ENCODE assay signal across 20 mouse cellular contexts in the genomic region with DNA sequence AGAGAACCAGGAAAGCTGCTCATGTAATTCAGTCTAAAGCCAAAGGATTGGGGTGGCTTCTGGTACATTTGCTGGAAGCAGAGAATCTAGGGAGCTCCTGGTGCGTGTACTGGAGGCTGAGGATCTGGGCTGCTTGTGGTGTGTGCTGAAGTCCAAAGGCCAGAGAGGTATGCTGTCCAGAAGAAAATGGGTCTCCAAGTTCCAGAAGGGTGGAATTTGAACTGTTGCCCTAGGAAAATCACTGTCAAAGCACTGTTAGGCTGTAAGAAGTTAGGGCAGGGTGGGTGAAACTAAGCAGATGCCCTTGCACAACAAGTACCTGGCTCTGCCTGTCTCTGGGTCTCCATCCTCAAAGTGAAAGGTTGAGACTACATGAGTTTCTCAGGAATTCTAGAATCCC.
DNase-seq lines count a peak whose midpoint lies in the region; ATAC-seq and TF ChIP-seq lines count a peak whose summit lies in the region.
"Had no signal": no experiment of that assay in that cellular context is flagged by ENCODE, and none has a peak within 500 bp of the region (broad histone marks: within the 10 kb centered on the region; RNA-seq: fewer than 3 reads in every experiment).

No protein-coding gene starts in this region.

- 80% methylated on average over 1 of the region's 1 CpGs for WGBS in forebrain, embryonic 11.5 days
- 93% methylated on average over 1 of the region's 1 CpGs for WGBS in forebrain, postnatal 0 days
- WGBS in kidney, embryonic 14.5 days, result 92% methylated on average over 1 of the region's 1 CpGs
- 50% methylated on average over 1 of the region's 1 CpGs for WGBS in liver, adult 2 months
- WGBS in liver, embryonic 12.5 days (ENCODE audit: insufficient replicate concordance), result 67% methylated on average over 1 of the region's 1 CpGs

- H3K4me2 ChIP-seq in forebrain, embryonic 11.5 days (ENCODE audit: low read depth, low read length, severe bottlenecking), result no peak overlapping the region
- no peak overlapping the region for H3K4me2 ChIP-seq in forebrain, postnatal 0 days (ENCODE audit: low read depth)
- H3K4me2 ChIP-seq in kidney, embryonic 14.5 days (replicated peaks; ENCODE audit: low read depth, low read length), result no peak overlapping the region
- no peak overlapping the region for H3K4me2 ChIP-seq in liver, embryonic 12.5 days
- H3K4me2 ChIP-seq: heart, embryonic 13.5 days had no signal

- H3K4me3 ChIP-seq in forebrain, embryonic 11.5 days (ENCODE audit: low read depth, low read length), result no peak overlapping the region
- no peak overlapping the region for H3K4me3 ChIP-seq in forebrain, postnatal 0 days (ENCODE audit: low read depth, low read length)
- H3K4me3 ChIP-seq in kidney, embryonic 14.5 days (ENCODE audit: low read length), result no peak overlapping the region
- H3K4me3 ChIP-seq in liver, adult 2 months (ENCODE audit: insufficient read depth, low read depth, low read length), result no peak overlapping the region
- H3K4me3 ChIP-seq in liver, embryonic 12.5 days, result no peak overlapping the region
- H3K4me3 ChIP-seq in layer of hippocampus, adult 2 months, result no peak overlapping the region
- H3K4me3 ChIP-seq: embryonic facial prominence, embryonic 10.5 days; heart, embryonic 13.5 days had no signal

- no peak for TF ChIP-seq POLR2A in liver, adult 2 months (IDR thresholded peaks at IDR 0.05; ENCODE audit: extremely low read depth, insufficient read depth, low read length)

- H3K36me3 ChIP-seq in forebrain, embryonic 11.5 days (ENCODE audit: control insufficient read depth, insufficient read depth, low read length), result no peaks in the 10 kb centered on the region
- H3K36me3 ChIP-seq in forebrain, postnatal 0 days (ENCODE audit: insufficient read depth), result no peaks in the 10 kb centered on the region
- H3K36me3 ChIP-seq in kidney, embryonic 14.5 days (ENCODE audit: control insufficient read depth, insufficient read depth, low read length), result no peaks in the 10 kb centered on the region
- no peaks in the 10 kb centered on the region for H3K36me3 ChIP-seq in liver, adult 2 months (ENCODE audit: control insufficient read depth, insufficient read depth, low read length)
- H3K36me3 ChIP-seq in liver, embryonic 12.5 days, result no peaks in the 10 kb centered on the region
- H3K36me3 ChIP-seq: embryonic facial prominence, embryonic 10.5 days; G1E; heart, embryonic 13.5 days had no signal

- H3K4me1 ChIP-seq in forebrain, embryonic 11.5 days (replicated peaks; ENCODE audit: control insufficient read depth, insufficient read depth, low read length), result no peaks in the 10 kb centered on the region
- 0 out of 2 replicates have a peak, but pooled peaks cover 4% of the 10 kb centered on the region for H3K4me1 ChIP-seq in forebrain, postnatal 0 days (ENCODE audit: insufficient read depth)
- peaks cover 7% of the 10 kb centered on the region; the same call in 1 of the 2 replicates for H3K4me1 ChIP-seq in kidney, embryonic 14.5 days (ENCODE audit: control insufficient read depth, insufficient read depth, low read length)
- no peaks in the 10 kb centered on the region for H3K4me1 ChIP-seq in liver, adult 2 months (ENCODE audit: control insufficient read depth, insufficient read depth, low read length)
- H3K4me1 ChIP-seq in liver, embryonic 12.5 days, result peaks cover 22% of the 10 kb centered on the region; the same call in 1 of the 2 replicates

- peak; percentile 8 for DNase-seq in forebrain, embryonic 11.5 days (ENCODE audit: low spot score)
- DNase-seq in forebrain, postnatal 0 days, result no peak
- peak; percentile 63 to 73 for DNase-seq in kidney, adult 8-10 months
- DNase-seq in liver, adult 2 months (ENCODE audit: extremely low read depth, low read depth, low spot score), result peak; percentile 18
- no peak for DNase-seq in layer of hippocampus, adult 2 months (ENCODE audit: low spot score in 2 of 2)
- DNase-seq: adrenal gland, adult 8-10 months; adrenal gland, postnatal 36 days; B cell, adult 2 months; cerebellum, adult 2 months; cerebellum, postnatal 10 days; gastrocnemius, postnatal 36 days; heart, adult 11 months; heart, postnatal 4 days had no signal

- H3K9ac ChIP-seq in forebrain, embryonic 11.5 days (ENCODE audit: low read length), result no peak overlapping the region
- H3K9ac ChIP-seq in forebrain, postnatal 0 days, result no peak overlapping the region
- H3K9ac ChIP-seq in kidney, embryonic 14.5 days (ENCODE audit: low read depth, low read length), result no peak overlapping the region
- no peak overlapping the region for H3K9ac ChIP-seq in liver, adult 2 months (ENCODE audit: low read depth, low read length)
- no peak overlapping the region for H3K9ac ChIP-seq in liver, embryonic 12.5 days
- H3K9ac ChIP-seq: heart, embryonic 13.5 days had no signal

- no peaks in the 10 kb centered on the region for H3K79me2 ChIP-seq in liver, adult 2 months (ENCODE audit: control insufficient read depth, insufficient read depth, low read length)

- H3K27me3 ChIP-seq in forebrain, embryonic 11.5 days (ENCODE audit: control insufficient read depth, insufficient read depth, low read length), result no peaks in the 10 kb centered on the region
- H3K27me3 ChIP-seq in forebrain, postnatal 0 days (ENCODE audit: insufficient read depth, low read length), result no peaks in the 10 kb centered on the region
- H3K27me3 ChIP-seq in kidney, embryonic 14.5 days (ENCODE audit: control insufficient read depth, insufficient read depth, low read length), result no peaks in the 10 kb centered on the region
- H3K27me3 ChIP-seq in liver, adult 2 months (ENCODE audit: control insufficient read depth, insufficient read depth, low read length), result no peaks in the 10 kb centered on the region
- H3K27me3 ChIP-seq in liver, embryonic 12.5 days (replicated peaks), result 0 out of 2 replicates have a peak, but pooled peaks cover 4% of the 10 kb centered on the region
- H3K27me3 ChIP-seq: heart, embryonic 13.5 days had no signal

- ATAC-seq in forebrain, embryonic 11.5 days (replicated peaks; ENCODE audit: low FRiP score), result no peak
- ATAC-seq in forebrain, postnatal 0 days, result no peak
- no peak for ATAC-seq in kidney, embryonic 14.5 days (ENCODE audit: low FRiP score, low TSS enrichment)
- ATAC-seq in liver, embryonic 12.5 days, result no peak
- ATAC-seq: CD4-positive, CD25-positive, alpha-beta regulatory T cell, adult 4 months; forebrain, embryonic 14.5 days had no signal

- H3K27ac ChIP-seq in forebrain, embryonic 11.5 days (ENCODE audit: low read depth, low read length), result no peak overlapping the region
- H3K27ac ChIP-seq in forebrain, postnatal 0 days (ENCODE audit: low read depth, low read length), result no peak overlapping the region
- no peak overlapping the region for H3K27ac ChIP-seq in kidney, embryonic 14.5 days (ENCODE audit: low read depth, low read length)
- H3K27ac ChIP-seq in liver, adult 2 months (replicated peaks; ENCODE audit: insufficient read depth, low read depth, low read length), result no peak overlapping the region
- no peak overlapping the region for H3K27ac ChIP-seq in liver, embryonic 12.5 days
- no peak overlapping the region for H3K27ac ChIP-seq in layer of hippocampus, adult 2 months
- H3K27ac ChIP-seq: embryonic facial prominence, embryonic 10.5 days; heart, embryonic 13.5 days had no signal

- TF ChIP-seq CTCF in forebrain, postnatal 0 days (IDR thresholded peaks at IDR 0.05; ENCODE audit: low read depth), result no peak
- no peak for TF ChIP-seq CTCF in liver, adult 2 months (IDR thresholded peaks at IDR 0.05; ENCODE audit: low read depth, low read length)
- TF ChIP-seq CTCF in layer of hippocampus, adult 2 months (conservative IDR thresholded peaks at IDR 0.05), result no peak

- no peaks in the 10 kb centered on the region for H3K9me3 ChIP-seq in forebrain, embryonic 11.5 days (ENCODE audit: control insufficient read depth, low read length)
- H3K9me3 ChIP-seq in forebrain, postnatal 0 days (ENCODE audit: low read length), result no peaks in the 10 kb centered on the region
- no peaks in the 10 kb centered on the region for H3K9me3 ChIP-seq in kidney, embryonic 14.5 days (ENCODE audit: control insufficient read depth, low read length)
- no peaks in the 10 kb centered on the region for H3K9me3 ChIP-seq in liver, embryonic 12.5 days (replicated peaks)
- H3K9me3 ChIP-seq: embryonic facial prominence, embryonic 10.5 days; heart, embryonic 13.5 days had no signal

Comparison
In these comparisons a context has a peak if more than half of its experiments do, and no peak if none do; other contexts are left out.
1. DNase-seq: peak in forebrain, embryonic 11.5 days (single experiment), kidney, adult 8-10 months (2 of 2) and liver, adult 2 months (single experiment); none in forebrain, postnatal 0 days (single experiment) and layer of hippocampus, adult 2 months (0 of 2).